Mouse (Mus musculus): Measurements from ENCODE around the gene Gm32742.

- TF ChIP-seq POLR2A (IDR thresholded peaks at IDR 0.05; ENCODE audit: insufficient read depth, low read depth, low read length): no peak
- TF ChIP-seq CTCF (IDR thresholded peaks at IDR 0.05; ENCODE audit: insufficient read depth, low read depth, low read length): no peak
Observed at GRCm38 (mm10) chr9:51194790-51195189, 29.5 kb upstream of the Gm32742 start.
